Mouse (Mus musculus) hindbrain, embryonic 11.5 days (tissue): ENCODE measurements at regions not wholly inside any gene's neighbourhood (a gene's known extent, or its start where the extent isn't known, plus 50 kb on each side); places are given as distances from the start of the nearest gene placed in this dataset.

Source experiments
- ATAC-seq: fragments of 200-750 bp; cut with Nextera tagmentation; 2 replicates; pipeline ENCODE4 v1.8.0; 2017; ENCODE audit warnings: mild to moderate bottlenecking, moderate TSS enrichment, moderate library complexity; ENCODE audit not compliant: low FRiP score
- DNase-seq: peaks from one replicate; pipeline ENCODE4 v3.0.0-alpha.2; 2015; ENCODE audit warnings: low spot score
- H3K27ac ChIP-seq: fragments of 300-500 bp; sonication (generic); 2 replicates; pipeline ENCODE4 v1.5.1; 2014; ENCODE audit warnings: mild to moderate bottlenecking, low read depth, low read length
- H3K27me3 ChIP-seq: fragments of 300-500 bp; sonication (generic); 2 replicates; pipeline ENCODE4 v1.6.1; 2014; ENCODE audit warnings: mild to moderate bottlenecking, low read length, moderate library complexity, mixed read lengths; ENCODE audit not compliant: control insufficient read depth, insufficient read depth
- H3K36me3 ChIP-seq: fragments of 300-500 bp; sonication (generic); 2 replicates; pipeline ENCODE4 v1.6.1; 2014; ENCODE audit warnings: mild to moderate bottlenecking, low read length, moderate library complexity, mixed read lengths; ENCODE audit not compliant: control insufficient read depth, insufficient read depth
- H3K4me1 ChIP-seq: fragments of 300-500 bp; sonication (generic); replicated peaks from 2 replicates; pipeline ENCODE4 v1.6.1; 2014; ENCODE audit warnings: low read length, mixed read lengths; ENCODE audit not compliant: control insufficient read depth, insufficient read depth
- H3K4me2 ChIP-seq: fragments of 300-500 bp; sonication (generic); replicated peaks from 2 replicates; pipeline ENCODE4 v1.6.1; 2014; ENCODE audit warnings: mild to moderate bottlenecking, low read depth, low read length
- H3K4me3 ChIP-seq: fragments of 300-500 bp; sonication (generic); 2 replicates; pipeline ENCODE4 v1.5.1; 2014; ENCODE audit warnings: low read depth, low read length
- H3K9ac ChIP-seq: fragments of 300-500 bp; sonication (generic); 2 replicates; pipeline ENCODE4 v1.6.1; 2014; ENCODE audit warnings: low read depth, low read length
- H3K9me3 ChIP-seq: fragments of 300-500 bp; sonication (generic); 2 replicates; pipeline ENCODE4 v1.6.1; 2016; ENCODE audit warnings: low read length; ENCODE audit not compliant: control insufficient read depth
- WGBS: fragments of 180-500 bp; shearing (Covaris S2); extraction: QIAGEN DNeasy Blood & Tissue Kit; methylation state at CpG from one replicate; pipeline ENCODE4 v1.1.7; 2014; 5-methylcytosine and 5-hydroxymethylcytosine counted together

DNA sequence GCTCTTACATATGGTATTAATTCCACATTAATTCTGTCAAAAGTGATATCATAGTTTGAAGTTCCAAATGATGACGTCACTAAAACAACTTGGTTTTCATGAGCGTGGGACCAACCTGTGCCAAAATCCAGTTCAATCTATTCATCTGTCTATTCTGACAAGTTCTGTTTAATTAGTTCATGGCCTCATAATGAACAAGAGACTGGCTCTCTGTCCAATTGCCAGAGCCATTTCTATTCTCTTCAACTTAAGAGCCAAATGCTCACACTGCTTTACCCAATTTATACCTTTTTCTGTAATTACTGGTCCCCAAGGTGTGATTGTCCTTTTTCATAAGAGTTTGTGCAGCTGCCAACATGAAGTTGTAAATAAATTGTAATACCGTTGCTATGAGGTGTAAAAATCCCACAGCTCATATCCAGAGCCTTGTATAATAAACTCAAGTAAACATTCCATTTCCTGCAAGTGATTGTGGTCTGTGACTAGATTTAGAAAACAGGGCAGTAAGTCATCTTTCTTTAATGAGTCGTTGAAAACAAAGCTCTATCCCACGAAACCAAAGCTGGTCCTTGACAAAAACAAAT, 446.2 kb downstream of the Rab28 start:
- H3K4me1 ChIP-seq = no peaks in the 10 kb centered on the region
- H3K9ac ChIP-seq = no peak overlapping the region
- no peak overlapping the region for H3K4me2 ChIP-seq
- DNase-seq = no peak
- WGBS = 85% methylated on average over 5 of the region's 5 CpGs
- no peak overlapping the region for H3K27ac ChIP-seq
- H3K27me3 ChIP-seq = no peaks in the 10 kb centered on the region
- H3K9me3 ChIP-seq = no peaks in the 10 kb centered on the region
- H3K36me3 ChIP-seq = no peaks in the 10 kb centered on the region
- no peak overlapping the region for H3K4me3 ChIP-seq
- ATAC-seq = no peak
